Mouse (Mus musculus) limb, embryonic 14.5 days (tissue): ENCODE measurements at regions not wholly inside any gene's neighbourhood (a gene's known extent, or its start where the extent isn't known, plus 50 kb on each side); places are given as distances from the start of the nearest gene placed in this dataset.

ENCODE experiments used
- ATAC-seq: fragments of 200-750 bp; cut with Nextera tagmentation; 2 replicates; pipeline ENCODE4 v1.8.0; 2017; ENCODE audit warnings: low read depth, moderate number of reproducible peaks, moderate TSS enrichment; ENCODE audit not compliant: low FRiP score
- DNase-seq: peaks from one replicate; pipeline ENCODE4 v3.0.0-alpha.2; 2015; ENCODE audit warnings: low spot score
- H3K27ac ChIP-seq: fragments of 300-500 bp; sonication (generic); replicated peaks from 2 replicates; pipeline ENCODE4 v1.5.1; 2014; ENCODE audit warnings: low read depth, mild to moderate bottlenecking, low read length, moderate library complexity, mixed read lengths
- H3K27me3 ChIP-seq: fragments of 300-500 bp; sonication (generic); 2 replicates; pipeline ENCODE4 v1.6.1; 2014; ENCODE audit warnings: low read length, mixed read lengths; ENCODE audit not compliant: control insufficient read depth, insufficient read depth
- H3K36me3 ChIP-seq: fragments of 300-500 bp; sonication (generic); 2 replicates; pipeline ENCODE4 v1.6.1; 2014; ENCODE audit warnings: mild to moderate bottlenecking, low read length, moderate library complexity, mixed read lengths; ENCODE audit not compliant: control insufficient read depth, insufficient read depth
- H3K4me1 ChIP-seq: fragments of 300-500 bp; sonication (generic); 2 replicates; pipeline ENCODE4 v1.6.1; 2014; ENCODE audit warnings: antibody characterized with exemption, low read length, mixed read lengths; ENCODE audit not compliant: control insufficient read depth, insufficient read depth
- H3K4me2 ChIP-seq: fragments of 300-500 bp; sonication (generic); replicated peaks from 2 replicates; pipeline ENCODE4 v1.6.1; 2014; ENCODE audit warnings: low read depth, mild to moderate bottlenecking, low read length, moderate library complexity; ENCODE audit not compliant: severe bottlenecking
- H3K4me3 ChIP-seq: fragments of 300-500 bp; sonication (generic); replicated peaks from 2 replicates; pipeline ENCODE4 v1.5.1; 2014; ENCODE audit warnings: low read length
- H3K9ac ChIP-seq: fragments of 300-500 bp; sonication (generic); 2 replicates; pipeline ENCODE4 v1.6.1; 2014; ENCODE audit warnings: mild to moderate bottlenecking, low read depth, low read length, moderate library complexity; ENCODE audit not compliant: severe bottlenecking
- H3K9me3 ChIP-seq: fragments of 300-500 bp; sonication (generic); 2 replicates; pipeline ENCODE4 v1.6.1; 2016; ENCODE audit warnings: low read length; ENCODE audit not compliant: control insufficient read depth
- POLR2A ChIP-seq: fragments of 200-500 bp; IDR thresholded peaks from 2 replicates; pipeline ENCODE4 v1.8.0; 2012; ENCODE audit warnings: inconsistent platforms, mild to moderate bottlenecking, moderate library complexity, borderline replicate concordance; ENCODE audit not compliant: insufficient read depth, insufficient read length; ENCODE audit errors: extremely low read depth
- WGBS: fragments of 180-500 bp; shearing (Covaris S2); extraction: QIAGEN DNeasy Blood & Tissue Kit; methylation state at CpG from one replicate; pipeline ENCODE4 v1.1.7; 2014; 5-methylcytosine and 5-hydroxymethylcytosine counted together

- H3K27me3 ChIP-seq = no peaks in the 10 kb centered on the region
- no peak overlapping the region for H3K9ac ChIP-seq
- 81% methylated on average over 1 of the region's 1 CpGs for WGBS
- H3K4me3 ChIP-seq = no peak overlapping the region
- H3K9me3 ChIP-seq = no peaks in the 10 kb centered on the region
- H3K36me3 ChIP-seq = no peaks in the 10 kb centered on the region
- ATAC-seq (no peak), DNase-seq (no peak)
- H3K27ac ChIP-seq = no peak overlapping the region
- H3K4me2 ChIP-seq = no peak overlapping the region
- no peak for TF ChIP-seq POLR2A
- no peaks in the 10 kb centered on the region for H3K4me1 ChIP-seq
These were observed 73.5 kb upstream of the Nwd2 start for GRCm38 (mm10) chr5:63575401-63575800.

GRCm38 (mm10) chr5:63579409-63579808 is 69.5 kb upstream of the Nwd2 start:
- DNase-seq (no peak), ATAC-seq (no peak)
- no peak for TF ChIP-seq POLR2A
- no peaks in the 10 kb centered on the region for H3K4me1 ChIP-seq
- H3K36me3 ChIP-seq = no peaks in the 10 kb centered on the region
- no peak overlapping the region for H3K27ac ChIP-seq
- 54% methylated on average over 2 of the region's 2 CpGs for WGBS
- no peak overlapping the region for H3K9ac ChIP-seq
- no peak overlapping the region for H3K4me3 ChIP-seq
- H3K4me2 ChIP-seq = no peak overlapping the region
- H3K9me3 ChIP-seq = no peaks in the 10 kb centered on the region
- no peaks in the 10 kb centered on the region for H3K27me3 ChIP-seq

- 70% methylated on average over 4 of the region's 4 CpGs for WGBS
- Histone ChIP-seq H3K4me2 (no peak overlapping the region), H3K4me3 (no peak overlapping the region), H3K9ac (no peak overlapping the region), H3K27ac (no peak overlapping the region), H3K4me1 (no peaks in the 10 kb centered on the region), H3K27me3 (no peaks in the 10 kb centered on the region), H3K36me3 (no peaks in the 10 kb centered on the region), H3K9me3 (no peaks in the 10 kb centered on the region)
- DNase-seq (no peak), ATAC-seq (no peak)
- TF ChIP-seq POLR2A = no peak
These were observed 61.9 kb upstream of the Nwd2 start for GRCm38 (mm10) chr5:63587051-63587450.

GRCm38 (mm10) chr5:63587855-63588254 is 61.0 kb upstream of the Nwd2 start:
- ATAC-seq (no peak), DNase-seq (no peak)
- Histone ChIP-seq H3K4me3 (no peak overlapping the region), H3K4me2 (no peak overlapping the region), H3K27ac (no peak overlapping the region), H3K36me3 (no peaks in the 10 kb centered on the region), H3K4me1 (no peaks in the 10 kb centered on the region), H3K9me3 (no peaks in the 10 kb centered on the region), H3K9ac (no peak overlapping the region), H3K27me3 (no peaks in the 10 kb centered on the region)
- TF ChIP-seq POLR2A = no peak
- WGBS = 64% methylated on average over 4 of the region's 4 CpGs
